ENCODE assay signal across 12 mouse cellular contexts in genomic region chr4:150807727-150808470, GRCm38 (mm10). TPM values are rescaled to one million over a fixed set of nuclear protein-coding genes. Genes with fewer than 3 reads are reported as not detected.
A peak's percentile ranks its signal among the peaks of the same experiment; 100 is the strongest.
DNase-seq lines count a peak whose midpoint lies in the region; ATAC-seq lines count a peak whose summit lies in the region.
"Had no signal": no experiment of that assay in that cellular context is flagged by ENCODE, and none has a peak within 500 bp of the region (broad histone marks: within the 10 kb centered on the region; RNA-seq: fewer than 3 reads in every experiment).

No protein-coding gene starts in this region.

- peaks cover 23% of the 10 kb centered on the region for H3K4me1 ChIP-seq in kidney, embryonic 14.5 days (ENCODE audit: control insufficient read depth, insufficient read depth, low read length)
- peaks cover 40% of the 10 kb centered on the region for H3K4me1 ChIP-seq in heart, embryonic 12.5 days (replicated peaks)
- H3K4me1 ChIP-seq in limb, embryonic 13.5 days, result peaks cover 40% of the 10 kb centered on the region

- no peak overlapping the region for H3K4me3 ChIP-seq in kidney, embryonic 14.5 days (ENCODE audit: low read length)
- H3K4me3 ChIP-seq in heart, embryonic 12.5 days, result peak overlapping the region; percentile 11; the same call in 1 of the 2 replicates
- no peak overlapping the region for H3K4me3 ChIP-seq in limb, embryonic 13.5 days
- H3K4me3 ChIP-seq: forebrain, embryonic 10.5 days; liver, embryonic 15.5 days had no signal

- H3K4me2 ChIP-seq in kidney, embryonic 14.5 days (replicated peaks; ENCODE audit: low read depth, low read length), result no peak overlapping the region
- H3K4me2 ChIP-seq in heart, embryonic 12.5 days, result peak overlapping the region; percentile 57
- H3K4me2 ChIP-seq in limb, embryonic 13.5 days (replicated peaks), result peak overlapping the region; percentile 49; the same call in 1 of the 2 replicates
- H3K4me2 ChIP-seq: liver, embryonic 15.5 days had no signal

- ATAC-seq in kidney, embryonic 14.5 days (ENCODE audit: low FRiP score, low TSS enrichment), result no peak
- peak; percentile 18 for ATAC-seq in CD4-positive, CD25-positive, alpha-beta regulatory T cell, adult 4 months
- ATAC-seq in heart, embryonic 12.5 days (ENCODE audit: insufficient number of reproducible peaks, low FRiP score), result peak; percentile 37; the same call in 1 of the 2 replicates
- ATAC-seq in limb, embryonic 13.5 days (ENCODE audit: low FRiP score, low read depth), result no peak

- H3K9ac ChIP-seq in kidney, embryonic 14.5 days (ENCODE audit: low read depth, low read length), result no peak overlapping the region
- 0 out of 2 replicates have a peak overlapping the region, but pooled peaks have one; percentile 2 for H3K9ac ChIP-seq in heart, embryonic 12.5 days
- H3K9ac ChIP-seq in limb, embryonic 13.5 days, result no peak overlapping the region
- H3K9ac ChIP-seq: liver, embryonic 15.5 days had no signal

- 69% methylated on average over 20 of the region's 20 CpGs for WGBS in kidney, embryonic 14.5 days
- 15% methylated on average over 20 of the region's 20 CpGs for WGBS in heart, embryonic 12.5 days
- WGBS in limb, embryonic 13.5 days, result 56% methylated on average over 20 of the region's 20 CpGs

- H3K36me3 ChIP-seq in kidney, embryonic 14.5 days (ENCODE audit: control insufficient read depth, insufficient read depth, low read length), result no peaks in the 10 kb centered on the region
- no peaks in the 10 kb centered on the region for H3K36me3 ChIP-seq in heart, embryonic 12.5 days
- H3K36me3 ChIP-seq in limb, embryonic 13.5 days, result no peaks in the 10 kb centered on the region
- H3K36me3 ChIP-seq: forebrain, embryonic 10.5 days; liver, embryonic 15.5 days had no signal

- H3K27ac ChIP-seq in kidney, embryonic 14.5 days (ENCODE audit: low read depth, low read length), result peak overlapping the region; percentile 10; the same call in 1 of the 2 replicates
- peak overlapping the region; percentile 80 for H3K27ac ChIP-seq in heart, embryonic 12.5 days (ENCODE audit: poor library complexity, severe bottlenecking)
- H3K27ac ChIP-seq in limb, embryonic 13.5 days, result peak overlapping the region; percentile 74; the same call in 1 of the 2 replicates
- H3K27ac ChIP-seq: forebrain, embryonic 10.5 days; liver, embryonic 15.5 days had no signal

- DNase-seq in kidney, postnatal 10 days, result no peak
- DNase-seq in left cerebral cortex, adult 18-20 months (ENCODE audit: low spot score in 2 of 2), result no peak
- DNase-seq in urinary bladder, adult 18-20 months (ENCODE audit: low spot score in 2 of 2), result no peak
- DNase-seq in layer of hippocampus, adult 18-20 months (ENCODE audit: low spot score in 2 of 2), result no peak
- DNase-seq: kidney, postnatal 25 days; right cerebral cortex, postnatal 14 days had no signal

- H3K27me3 ChIP-seq in kidney, embryonic 14.5 days (ENCODE audit: control insufficient read depth, insufficient read depth, low read length), result no peaks in the 10 kb centered on the region
- no peaks in the 10 kb centered on the region for H3K27me3 ChIP-seq in heart, embryonic 12.5 days (replicated peaks)
- no peaks in the 10 kb centered on the region for H3K27me3 ChIP-seq in limb, embryonic 13.5 days
- H3K27me3 ChIP-seq: liver, embryonic 15.5 days had no signal

- no peaks in the 10 kb centered on the region for H3K9me3 ChIP-seq in kidney, embryonic 14.5 days (ENCODE audit: control insufficient read depth, low read length)
- 0 out of 2 replicates have a peak, but pooled peaks cover 4% of the 10 kb centered on the region for H3K9me3 ChIP-seq in heart, embryonic 12.5 days (replicated peaks)
- H3K9me3 ChIP-seq in limb, embryonic 13.5 days, result no peaks in the 10 kb centered on the region
- H3K9me3 ChIP-seq: forebrain, embryonic 10.5 days; liver, embryonic 15.5 days had no signal

RNA-seq across cellular contexts. Expression of gene Errfi1, which starts 45.8 kb away (rescaled TPM):
- polyA plus RNA-seq in kidney, embryonic 14.5 days (2014; fragmentation: Nextera tagmentation; extraction: Ambion mirVana), result 22.0 and 34.3 TPM in 2 replicates
- polyA plus RNA-seq in CD4-positive, CD25-positive, alpha-beta regulatory T cell, adult 4 months (2017; shearing (Covaris generic)), result 1 to 10 TPM; 1.4 to 2.7 TPM
- polyA plus RNA-seq in heart, embryonic 12.5 days (2016; fragmentation: Nextera tagmentation; extraction: Ambion mirVana), result 14.0 and 16.5 TPM in 2 replicates
- 22.5 and 24.3 TPM in 2 replicates for polyA plus RNA-seq in limb, embryonic 13.5 days (2015; fragmentation: Nextera tagmentation; extraction: Ambion mirVana)
- total RNA-seq in left cerebral cortex, adult 18-20 months (2021), result 10 to 100 TPM; 29.7 to 32.6 TPM
- 10 to 100 TPM; 45.7 to 60.5 TPM for total RNA-seq in layer of hippocampus, adult 18-20 months (2021)

Comparison
In these comparisons a context has a peak if more than half of its experiments do, and no peak if none do; other contexts are left out.
1. ATAC-seq: peak in CD4-positive, CD25-positive, alpha-beta regulatory T cell, adult 4 months (single experiment) and heart, embryonic 12.5 days (single experiment); none in kidney, embryonic 14.5 days (single experiment) and limb, embryonic 13.5 days (single experiment).
2. H3K27ac ChIP-seq: peak in every context shown above with its lines; median percentile 80 in heart, embryonic 12.5 days; 74 in limb, embryonic 13.5 days; 10 in kidney, embryonic 14.5 days.